Mouse (Mus musculus): Measurements from ENCODE around the gene Zbtb9.
"Not testable (repeated sequence)": the region's sequence is repeated elsewhere in the genome, so short reads cannot be mapped to it uniquely, and the experiment has no call there.

The Zbtb9 gene

GRCm38 (mm10) chr17:26971247-26971905 is 1.6 kb upstream of the Zbtb9 start:
- ATAC-seq (ENCODE audit: low TSS enrichment), result no peak

- no peak for ATAC-seq (ENCODE audit: low TSS enrichment)
Measured at GRCm38 (mm10) chr17:26972107-26972506, 860 bp upstream of the Zbtb9 start.

GRCm38 (mm10) chr17:26974547-26974946 is 1.6 kb downstream of the Zbtb9 start:
- no peak for ATAC-seq (ENCODE audit: low TSS enrichment)

GRCm38 (mm10) chr17:26975415-26975814 is 2.4 kb downstream of the Zbtb9 start:
- no peak for ATAC-seq (ENCODE audit: low TSS enrichment)

- not testable (repeated sequence) for ATAC-seq (ENCODE audit: low TSS enrichment)
Measured at GRCm38 (mm10) chr17:26977354-26977753, 4.4 kb downstream of the Zbtb9 start.

GRCm38 (mm10) chr17:26979426-26979825 is 6.5 kb downstream of the Zbtb9 start:
- ATAC-seq (ENCODE audit: low TSS enrichment), result no peak

GRCm38 (mm10) chr17:26981050-26981449 is 8.1 kb downstream of the Zbtb9 start:
- no peak for ATAC-seq (ENCODE audit: low TSS enrichment)

GRCm38 (mm10) chr17:26983382-26983781 is 10.4 kb downstream of the Zbtb9 start:
- ATAC-seq (ENCODE audit: low TSS enrichment), result no peak

GRCm38 (mm10) chr17:26985503-26986179 is 12.7 kb downstream of the Zbtb9 start:
- ATAC-seq (ENCODE audit: low TSS enrichment), result no peak

GRCm38 (mm10) chr17:26990521-26990920 is 17.6 kb downstream of the Zbtb9 start:
- no peak for ATAC-seq (ENCODE audit: low TSS enrichment)

- ATAC-seq (ENCODE audit: low TSS enrichment), result no peak
Measured at GRCm38 (mm10) chr17:26994410-26994809, 21.4 kb downstream of the Zbtb9 start.

- no peak for ATAC-seq (ENCODE audit: low TSS enrichment)
Measured at GRCm38 (mm10) chr17:26995006-26995405, 22.0 kb downstream of the Zbtb9 start.

GRCm38 (mm10) chr17:26995562-26995961 is 22.6 kb downstream of the Zbtb9 start:
- ATAC-seq (ENCODE audit: low TSS enrichment), result peak; percentile 31; the same call in 1 of the 2 replicates

GRCm38 (mm10) chr17:26997661-26998060 is 24.7 kb downstream of the Zbtb9 start:
- ATAC-seq (ENCODE audit: low TSS enrichment), result no peak

GRCm38 (mm10) chr17:26998283-26998682 is 25.3 kb downstream of the Zbtb9 start:
- no peak for ATAC-seq (ENCODE audit: low TSS enrichment)

GRCm38 (mm10) chr17:26999996-27000395 is 27.0 kb downstream of the Zbtb9 start:
- peak; percentile 62; the same call in 1 of the 2 replicates for ATAC-seq (ENCODE audit: low TSS enrichment)

GRCm38 (mm10) chr17:27001151-27001550 is 28.2 kb downstream of the Zbtb9 start:
- ATAC-seq (ENCODE audit: low TSS enrichment), result no peak

GRCm38 (mm10) chr17:27001889-27002288 is 28.9 kb downstream of the Zbtb9 start:
- ATAC-seq (ENCODE audit: low TSS enrichment), result no peak

GRCm38 (mm10) chr17:27004431-27004830 is 31.5 kb downstream of the Zbtb9 start:
- ATAC-seq (ENCODE audit: low TSS enrichment), result no peak

GRCm38 (mm10) chr17:27004903-27005485 is 32.0 kb downstream of the Zbtb9 start:
- ATAC-seq (ENCODE audit: low TSS enrichment), result no peak

GRCm38 (mm10) chr17:27005644-27006043 is 32.7 kb downstream of the Zbtb9 start:
- ATAC-seq (ENCODE audit: low TSS enrichment), result peak; percentile 56

GRCm38 (mm10) chr17:27008277-27008676 is 35.3 kb downstream of the Zbtb9 start:
- no peak for ATAC-seq (ENCODE audit: low TSS enrichment)

- ATAC-seq (ENCODE audit: low TSS enrichment), result peak; percentile 20
Measured at GRCm38 (mm10) chr17:27011167-27011566, 38.2 kb downstream of the Zbtb9 start.

Measured in frontal cortex, adult (tissue).